Mouse (Mus musculus): ENCODE data around the gene Tgfbr3l.

DNA sequence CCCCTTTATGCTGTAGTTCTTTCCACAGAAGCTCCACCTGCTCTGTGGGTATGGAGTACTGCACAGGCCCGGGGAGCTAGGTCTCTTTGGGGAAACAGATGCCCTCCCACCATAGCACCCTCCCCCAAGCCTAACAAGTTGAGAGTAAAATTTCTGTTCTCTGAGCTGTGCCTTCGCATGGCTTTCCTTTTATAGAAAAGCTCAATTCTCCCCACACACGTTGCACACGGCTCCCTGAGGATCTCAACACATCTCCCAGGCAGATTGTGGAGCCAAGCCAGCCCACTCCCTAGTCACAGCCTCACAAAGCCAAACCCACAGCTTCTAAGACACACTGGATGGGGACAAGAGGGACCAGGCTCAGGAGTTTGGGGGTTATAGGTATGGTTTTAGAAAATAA lies 8.9 kb downstream of the Tgfbr3l start:
- TF ChIP-seq MAFK (IDR thresholded peaks at IDR 0.05; ENCODE audit: insufficient read depth, low read depth, low read length) (no peak), CHD2 (IDR thresholded peaks at IDR 0.05; ENCODE audit: low read depth, low read length) (no peak), ZC3H11A (IDR thresholded peaks at IDR 0.05; ENCODE audit: borderline replicate concordance, low read depth, low read length) (no peak), ZNF384 (IDR thresholded peaks at IDR 0.05; ENCODE audit: low read depth, low read length) (no peak)
